Mouse (Mus musculus) liver, adult 2 months (tissue): ENCODE measurements at regions not wholly inside any gene's neighbourhood (a gene's known extent, or its start where the extent isn't known, plus 50 kb on each side); places are given as distances from the start of the nearest gene placed in this dataset.

Experiments
- DNase-seq: peaks from one replicate; pipeline ENCODE4 v3.0.0-alpha.2; 2011; ENCODE audit warnings: low read depth, low spot score; ENCODE audit errors: extremely low read depth
- H3K27ac ChIP-seq: fragments of 200-500 bp; replicated peaks from 2 replicates; pipeline ENCODE4 v1.5.1; 2012; ENCODE audit warnings: low read depth, mild to moderate bottlenecking, control low read depth, inconsistent platforms, low read length; ENCODE audit not compliant: insufficient read depth
- H3K27me3 ChIP-seq: fragments of 200-500 bp; 2 replicates; pipeline ENCODE4 v1.6.1; 2012; ENCODE audit warnings: mild to moderate bottlenecking, moderate library complexity, low read length, inconsistent platforms; ENCODE audit not compliant: control insufficient read depth, insufficient read depth
- H3K36me3 ChIP-seq: fragments of 200-500 bp; 2 replicates; pipeline ENCODE4 v1.6.1; 2012; ENCODE audit warnings: low read length, inconsistent platforms; ENCODE audit not compliant: control insufficient read depth, insufficient read depth
- H3K4me1 ChIP-seq: fragments of 200-500 bp; 2 replicates; pipeline ENCODE4 v1.6.1; 2011; ENCODE audit warnings: low read length; ENCODE audit not compliant: control insufficient read depth, insufficient read depth
- H3K4me3 ChIP-seq: fragments of 200-500 bp; 2 replicates; pipeline ENCODE4 v1.5.1; 2011; ENCODE audit warnings: low read depth, mild to moderate bottlenecking, control low read depth, low read length, moderate library complexity; ENCODE audit not compliant: insufficient read depth
- H3K79me2 ChIP-seq: fragments of 200-500 bp; 2 replicates; pipeline ENCODE4 v1.6.1; 2012; ENCODE audit warnings: inconsistent platforms, mild to moderate bottlenecking, low read length, moderate library complexity; ENCODE audit not compliant: control insufficient read depth, insufficient read depth
- H3K9ac ChIP-seq: fragments of 200-500 bp; 2 replicates; pipeline ENCODE4 v1.6.1; 2012; ENCODE audit warnings: low read depth, mild to moderate bottlenecking, control low read depth, inconsistent platforms, low read length
- CTCF ChIP-seq: fragments of 200-500 bp; IDR thresholded peaks from 2 replicates; pipeline ENCODE4 v1.5.1; 2011; ENCODE audit warnings: low read depth, low read length, control low read depth
- POLR2A ChIP-seq: fragments of 200-500 bp; IDR thresholded peaks from 2 replicates; pipeline ENCODE4 v1.6.1; 2011; ENCODE audit warnings: low read length, control low read depth; ENCODE audit not compliant: insufficient read depth; ENCODE audit errors: extremely low read depth
- WGBS: fragments of 180-500 bp; shearing (Covaris S2); methylation state at CpG from one replicate; pipeline ENCODE4 v1.1.7; 2018; 5-methylcytosine and 5-hydroxymethylcytosine counted together

DNA sequence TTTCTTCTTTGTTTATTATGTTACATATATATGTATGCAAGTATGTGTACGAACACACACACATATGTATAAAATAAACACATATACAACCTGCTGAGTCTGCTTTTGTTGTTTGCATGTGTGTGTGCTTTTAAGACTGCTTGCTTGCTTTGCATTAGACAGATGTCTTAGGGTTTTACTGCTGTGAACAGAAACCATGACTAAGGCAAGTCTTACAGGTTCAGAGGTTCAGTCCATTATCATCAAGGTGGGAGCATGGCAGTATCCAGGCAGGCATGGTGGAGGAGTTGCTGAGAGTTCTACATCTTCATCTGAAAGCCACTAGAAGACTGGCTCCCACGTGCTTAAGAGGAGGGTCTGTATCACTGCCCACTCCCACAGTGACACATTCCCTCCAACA, 520.3 kb upstream of the Tmem132c start:
- no peak for TF ChIP-seq CTCF
- TF ChIP-seq POLR2A: no peak
- no peak overlapping the region for H3K27ac ChIP-seq
- H3K79me2 ChIP-seq: no peaks in the 10 kb centered on the region
- WGBS: 67% methylated on average over 2 of the region's 2 CpGs
- H3K4me3 ChIP-seq: no peak overlapping the region
- no peaks in the 10 kb centered on the region for H3K36me3 ChIP-seq
- H3K27me3 ChIP-seq: 0 out of 2 replicates have a peak, but pooled peaks cover 2% of the 10 kb centered on the region
- H3K9ac ChIP-seq: no peak overlapping the region
- no peak for DNase-seq
- H3K4me1 ChIP-seq: no peaks in the 10 kb centered on the region

DNA sequence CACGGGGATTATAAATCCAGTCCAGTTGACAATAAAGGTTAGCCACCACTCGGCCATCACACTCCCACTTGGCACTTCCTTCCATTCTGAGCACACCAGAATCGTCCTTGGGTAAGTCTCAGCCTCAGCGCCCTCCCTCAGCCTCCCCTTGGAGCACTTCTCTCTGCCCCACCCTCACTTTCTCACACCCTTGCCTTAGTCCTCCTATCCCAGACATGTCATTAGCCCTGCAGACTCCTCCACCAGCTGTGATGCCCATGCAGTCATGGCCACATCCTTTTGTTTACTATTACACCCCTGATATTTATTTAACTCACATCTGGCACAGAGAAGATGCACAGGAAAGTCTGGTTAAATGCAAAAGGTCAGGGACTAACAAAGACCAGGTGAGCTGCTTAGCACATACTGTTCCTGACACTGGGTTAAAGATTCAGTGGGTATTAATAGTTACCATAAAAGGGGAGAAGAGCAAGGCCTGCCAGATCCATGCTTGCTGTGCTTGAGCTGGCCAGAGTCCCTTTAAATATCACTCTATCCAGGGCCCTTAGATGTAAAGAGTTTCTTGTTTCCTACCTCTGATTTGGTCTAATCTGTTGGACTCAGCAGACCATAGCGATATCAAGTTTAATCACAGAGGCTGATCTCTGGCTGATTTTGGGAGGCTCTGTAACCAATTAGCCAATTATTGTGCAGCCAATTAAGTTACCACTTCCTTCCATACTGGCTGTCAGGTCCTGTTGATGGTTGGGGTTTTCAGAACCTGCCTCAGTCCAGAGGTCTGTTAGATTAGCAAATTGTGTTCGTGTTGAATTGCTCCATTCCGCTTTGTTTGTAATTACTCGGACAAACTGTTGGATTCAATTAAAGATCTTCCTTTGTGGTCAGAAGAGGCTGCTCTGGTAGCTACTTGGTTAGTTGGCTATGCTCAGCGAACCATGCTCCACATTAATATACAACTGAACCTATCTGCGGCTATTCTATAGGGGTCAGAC, 518.0 kb upstream of the Tmem132c start:
- H3K79me2 ChIP-seq: no peaks in the 10 kb centered on the region
- H3K4me1 ChIP-seq: no peaks in the 10 kb centered on the region
- H3K9ac ChIP-seq: no peak overlapping the region
- WGBS: 56% methylated on average over 10 of the region's 10 CpGs
- no peaks in the 10 kb centered on the region for H3K36me3 ChIP-seq
- 0 out of 2 replicates have a peak, but pooled peaks cover 2% of the 10 kb centered on the region for H3K27me3 ChIP-seq
- H3K27ac ChIP-seq: no peak overlapping the region
- H3K4me3 ChIP-seq: no peak overlapping the region
- DNase-seq: no peak
- TF ChIP-seq POLR2A: no peak
- no peak for TF ChIP-seq CTCF

DNA sequence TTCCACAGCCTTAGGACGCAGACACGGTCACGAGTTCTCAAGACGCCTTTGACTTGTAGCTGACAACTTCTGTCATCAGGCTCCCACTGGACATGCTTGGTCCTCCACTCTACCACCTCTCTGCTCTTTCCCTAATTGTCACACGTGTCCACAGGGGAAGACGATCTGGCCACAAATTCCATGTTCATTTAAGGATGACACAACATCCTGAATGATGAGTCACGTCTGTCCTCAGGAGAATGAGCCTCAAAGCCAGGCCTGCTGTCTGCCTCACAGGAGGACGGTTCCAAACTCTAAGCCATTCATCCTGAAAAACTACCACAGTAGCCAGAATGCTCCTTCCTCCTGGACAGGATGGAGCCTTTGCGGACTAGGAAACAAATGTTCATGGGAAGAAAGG, 517.3 kb upstream of the Tmem132c start:
- no peaks in the 10 kb centered on the region for H3K36me3 ChIP-seq
- no peak for DNase-seq
- no peaks in the 10 kb centered on the region for H3K4me1 ChIP-seq
- H3K4me3 ChIP-seq: no peak overlapping the region
- H3K27ac ChIP-seq: no peak overlapping the region
- TF ChIP-seq POLR2A (no peak), CTCF (no peak)
- H3K9ac ChIP-seq: no peak overlapping the region
- H3K79me2 ChIP-seq: no peaks in the 10 kb centered on the region
- 77% methylated on average over 9 of the region's 9 CpGs for WGBS
- H3K27me3 ChIP-seq: 0 out of 2 replicates have a peak, but pooled peaks cover 2% of the 10 kb centered on the region

DNA sequence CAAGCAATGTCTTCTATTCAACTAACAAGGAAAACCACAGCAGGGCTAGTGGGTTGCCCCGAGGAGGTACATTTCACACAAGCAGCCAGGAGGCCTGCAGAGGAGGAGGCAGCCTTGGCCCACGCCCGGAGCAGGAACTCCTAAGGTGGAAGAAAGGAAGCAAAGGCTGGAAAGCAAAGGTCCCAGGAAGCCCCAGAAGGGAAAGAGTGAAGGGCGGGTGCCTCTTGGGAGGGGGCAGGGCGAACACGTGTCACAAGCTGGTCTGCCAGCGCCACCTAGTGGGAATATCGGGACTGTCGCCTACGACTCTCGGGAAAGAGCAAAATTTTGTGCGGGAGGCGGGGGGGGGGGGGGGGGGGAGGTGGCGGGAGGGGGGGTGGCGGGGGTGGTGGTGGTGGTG, 508.1 kb upstream of the Tmem132c start:
- no peak overlapping the region for H3K27ac ChIP-seq
- WGBS: 8% methylated on average over 7 of the region's 15 CpGs
- peak; percentile 12 for DNase-seq
- H3K4me1 ChIP-seq: no peaks in the 10 kb centered on the region
- no peak overlapping the region for H3K9ac ChIP-seq
- no peaks in the 10 kb centered on the region for H3K27me3 ChIP-seq
- no peak for TF ChIP-seq POLR2A
- peak; percentile 77 for TF ChIP-seq CTCF
- no peaks in the 10 kb centered on the region for H3K36me3 ChIP-seq
- no peaks in the 10 kb centered on the region for H3K79me2 ChIP-seq
- no peak overlapping the region for H3K4me3 ChIP-seq

DNA sequence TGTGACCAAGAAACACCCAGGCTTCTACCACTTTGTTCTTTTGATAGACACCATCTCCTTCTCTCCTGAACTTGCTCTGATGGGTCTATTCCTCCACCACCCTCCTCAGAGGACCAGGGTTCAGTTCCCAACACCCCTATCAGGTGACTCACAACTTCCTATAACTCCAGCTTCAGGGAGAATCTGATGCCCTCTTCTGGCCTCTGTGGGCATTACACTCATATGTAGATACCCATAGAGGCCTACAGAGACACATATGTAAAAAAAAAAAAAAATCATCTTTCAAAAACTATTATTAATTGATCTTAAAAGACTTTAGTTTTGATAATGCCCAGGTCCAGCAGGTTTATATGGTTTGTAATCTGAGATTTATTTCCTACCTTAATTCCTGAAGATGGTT, 505.9 kb upstream of the Tmem132c start:
- TF ChIP-seq POLR2A (no peak), CTCF (no peak)
- Histone ChIP-seq H3K9ac (no peak overlapping the region), H3K36me3 (no peaks in the 10 kb centered on the region), H3K79me2 (no peaks in the 10 kb centered on the region), H3K4me3 (no peak overlapping the region), H3K4me1 (no peaks in the 10 kb centered on the region), H3K27me3 (no peaks in the 10 kb centered on the region), H3K27ac (no peak overlapping the region)
- DNase-seq: no peak

DNA sequence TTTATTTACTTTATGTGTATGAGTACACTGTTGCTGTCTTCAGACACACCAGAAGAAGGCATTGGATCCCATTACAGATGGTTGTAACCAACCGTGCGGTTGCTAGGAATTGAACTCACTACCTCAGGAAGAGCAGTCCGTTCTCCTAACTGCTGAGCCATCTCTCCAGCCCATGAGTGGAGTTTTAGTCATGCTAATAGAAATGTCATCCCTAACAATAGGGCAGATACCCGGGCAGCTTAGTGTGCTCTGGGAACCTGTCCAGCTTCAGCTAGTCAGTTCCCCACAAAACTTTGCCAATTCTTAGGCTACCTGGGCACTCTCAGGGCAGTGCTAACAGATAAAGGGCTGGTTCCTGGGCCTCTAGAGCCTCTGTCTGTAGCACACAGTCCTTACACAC, 503.9 kb upstream of the Tmem132c start:
- Histone ChIP-seq H3K27ac (no peak overlapping the region), H3K27me3 (no peaks in the 10 kb centered on the region), H3K79me2 (no peaks in the 10 kb centered on the region), H3K4me1 (no peaks in the 10 kb centered on the region), H3K4me3 (no peak overlapping the region), H3K9ac (no peak overlapping the region), H3K36me3 (no peaks in the 10 kb centered on the region)
- 80% methylated on average over 4 of the region's 4 CpGs for WGBS
- TF ChIP-seq CTCF: no peak
- TF ChIP-seq POLR2A: no peak
- no peak for DNase-seq
